Mouse (Mus musculus): Measurements from ENCODE around the gene Chka.

DNA sequence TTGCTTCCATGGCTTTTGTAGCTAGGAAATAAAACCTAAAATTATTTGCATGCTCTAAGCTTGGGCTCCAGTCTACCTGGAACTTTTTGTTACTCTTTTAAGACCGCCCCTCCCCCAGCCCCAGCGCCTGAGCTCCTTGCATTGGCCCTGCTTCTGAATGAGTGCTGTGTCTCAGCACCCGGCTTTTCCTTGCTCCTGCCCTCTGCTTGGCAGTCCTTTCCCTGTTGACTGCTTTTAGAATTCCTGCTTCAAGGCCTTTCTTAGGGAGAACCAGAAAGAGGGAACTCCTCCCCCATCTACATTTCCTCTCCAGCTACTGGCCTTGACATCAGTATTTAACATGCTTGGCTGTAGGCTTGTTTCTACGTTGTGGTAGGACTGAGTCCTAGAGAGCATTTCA lies 4.0 kb downstream of the Chka start:
- TF ChIP-seq CTCF (IDR thresholded peaks at IDR 0.05; ENCODE audit: low read depth) (no peak), EP300 (IDR thresholded peaks at IDR 0.05; ENCODE audit: low read depth) (no peak)

Data from heart, postnatal 0 days (tissue).